Mouse (Mus musculus) CH12.LX (cell line): ENCODE data around the gene Fdx1l.

Experiments used
- BHLHE40 ChIP-seq: IDR thresholded peaks from 2 replicates; pipeline ENCODE4 v1.6.1; 2011; ENCODE audit warnings: mild to moderate bottlenecking, low read depth, low read length, improper control_type of control experiment
- CTCF ChIP-seq, 2 experiments: IDR thresholded peaks in 1 of 2; conservative IDR thresholded peaks in 1 of 2; 2 replicates each; pipeline ENCODE4 v1.5.1; 2011 to 2012; ENCODE audit warnings: low read depth in 2 of 2, low read length in 2 of 2, improper control_type of control experiment in 1 of 2, inconsistent platforms in 1 of 2, mild to moderate bottlenecking in 1 of 2, moderate library complexity in 1 of 2
- E2F4 ChIP-seq: IDR thresholded peaks from 2 replicates; pipeline ENCODE4 v1.6.1; 2011; ENCODE audit warnings: low read depth, low read length, improper control_type of control experiment; ENCODE audit not compliant: insufficient replicate concordance
- ELF1 ChIP-seq: IDR thresholded peaks from 2 replicates; pipeline ENCODE4 v1.6.1; 2014; ENCODE audit warnings: low read depth, mild to moderate bottlenecking, inconsistent platforms, low read length, improper control_type of control experiment
- ETS1 ChIP-seq: conservative IDR thresholded peaks from 2 replicates; pipeline ENCODE4 v1.6.1; 2012; ENCODE audit warnings: low read depth, mild to moderate bottlenecking, inconsistent platforms, low read length, improper control_type of control experiment, moderate library complexity
- POLR2AphosphoS2 ChIP-seq: IDR thresholded peaks from 2 replicates; pipeline ENCODE4 v1.6.1; 2011; ENCODE audit warnings: low read depth, low read length, improper control_type of control experiment
- UBTF ChIP-seq: IDR thresholded peaks from 2 replicates; pipeline ENCODE4 v1.6.1; 2012; ENCODE audit warnings: low read depth, mild to moderate bottlenecking, inconsistent platforms, low read length, improper control_type of control experiment, moderate library complexity
- ZKSCAN1 ChIP-seq: IDR thresholded peaks from 2 replicates; pipeline ENCODE4 v1.6.1; 2012; ENCODE audit warnings: low read depth, inconsistent platforms, low read length, improper control_type of control experiment, borderline replicate concordance
- ZMIZ1 ChIP-seq: IDR thresholded peaks from 2 replicates; pipeline ENCODE4 v1.6.1; 2012; ENCODE audit warnings: low read depth, mild to moderate bottlenecking, inconsistent platforms, low read length, improper control_type of control experiment

DNA sequence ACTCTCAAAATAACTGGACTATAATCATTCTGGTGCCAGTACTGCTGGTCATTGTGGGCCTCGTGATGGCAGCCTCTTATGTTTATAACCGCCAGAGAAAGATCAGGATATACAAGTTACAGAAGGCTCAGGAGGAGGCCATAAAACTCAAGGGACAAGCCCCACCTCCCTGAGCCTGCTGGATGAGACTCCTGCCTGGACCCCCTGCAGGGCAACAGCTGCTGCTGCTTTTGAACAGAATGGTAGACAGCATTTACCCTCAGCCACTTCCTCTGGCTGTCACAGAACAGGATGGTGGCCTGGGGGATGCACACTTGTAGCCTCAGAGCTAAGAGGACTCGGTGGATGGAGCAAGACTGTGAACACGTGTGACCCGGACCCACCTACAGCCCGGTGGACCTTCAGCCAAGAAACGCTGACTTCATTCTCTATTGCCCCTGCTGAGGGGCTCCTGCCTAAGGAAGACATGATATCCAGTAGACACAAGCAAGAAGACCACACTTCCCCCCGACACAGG, 45.6 kb downstream of the Fdx1l start:
- no peak for TF ChIP-seq CTCF (conservative IDR thresholded peaks at IDR 0.05 in 1 of 2, IDR thresholded peaks at IDR 0.05 in 1 of 2; ENCODE audit: low read depth in 2 of 2, low read length in 2 of 2)
- no peak for TF ChIP-seq POLR2AphosphoS2
- TF ChIP-seq E2F4: no peak
- no peak for TF ChIP-seq ZKSCAN1
- peak; percentile 23; the same call in 1 of the 2 replicates for TF ChIP-seq ZMIZ1
- no peak for TF ChIP-seq UBTF
- TF ChIP-seq BHLHE40: no peak
- TF ChIP-seq ETS1: no peak
- TF ChIP-seq ELF1: no peak
